Mouse (Mus musculus) embryonic facial prominence, embryonic 11.5 days (tissue): ENCODE data around the gene Cryzl1. TPM values are rescaled to one million over a fixed set of nuclear protein-coding genes. Genes with fewer than 3 reads are reported as not detected.

Source experiments
- ATAC-seq: fragments of 200-750 bp; cut with Nextera tagmentation; replicated peaks from 2 replicates; pipeline ENCODE4 v1.8.0; 2017; ENCODE audit warnings: low read depth; ENCODE audit not compliant: insufficient number of reproducible peaks, low FRiP score, low TSS enrichment
- DNase-seq: peaks from one replicate; pipeline ENCODE4 v3.0.0-alpha.2; 2015; ENCODE audit warnings: low spot score
- H3K27ac ChIP-seq: fragments of 300-500 bp; sonication (generic); replicated peaks from 2 replicates; pipeline ENCODE4 v1.5.1; 2014; ENCODE audit warnings: mild to moderate bottlenecking, low read depth, low read length, control low read depth
- H3K27me3 ChIP-seq: fragments of 300-500 bp; sonication (generic); 2 replicates; pipeline ENCODE4 v1.6.1; 2014; ENCODE audit warnings: mild to moderate bottlenecking, low read length, moderate library complexity, mixed read lengths; ENCODE audit not compliant: control insufficient read depth, insufficient read depth
- H3K36me3 ChIP-seq: fragments of 300-500 bp; sonication (generic); replicated peaks from 2 replicates; pipeline ENCODE4 v1.6.1; 2014; ENCODE audit warnings: low read depth, mild to moderate bottlenecking, low read length, moderate library complexity, mixed read lengths; ENCODE audit not compliant: control insufficient read depth, insufficient read depth
- H3K4me1 ChIP-seq: fragments of 300-500 bp; sonication (generic); 2 replicates; pipeline ENCODE4 v1.6.1; 2014; ENCODE audit warnings: low read length, mixed read lengths; ENCODE audit not compliant: control insufficient read depth, insufficient read depth
- H3K4me2 ChIP-seq: fragments of 300-500 bp; sonication (generic); 2 replicates; pipeline ENCODE4 v1.6.1; 2014; ENCODE audit warnings: low read depth, mild to moderate bottlenecking, control low read depth, low read length, moderate library complexity
- H3K4me3 ChIP-seq: fragments of 300-500 bp; sonication (generic); 2 replicates; pipeline ENCODE4 v1.5.1; 2014; ENCODE audit warnings: low read depth, low read length, control low read depth
- H3K9ac ChIP-seq: fragments of 300-500 bp; sonication (generic); replicated peaks from 2 replicates; pipeline ENCODE4 v1.6.1; 2014; ENCODE audit warnings: mild to moderate bottlenecking, control low read depth, low read length
- H3K9me3 ChIP-seq: fragments of 300-500 bp; sonication (generic); replicated peaks from 2 replicates; pipeline ENCODE4 v1.6.1; 2016; ENCODE audit warnings: mild to moderate bottlenecking, low read length, inconsistent platforms, mixed read lengths; ENCODE audit not compliant: control insufficient read depth
- WGBS: fragments of 180-500 bp; shearing (Covaris S2); extraction: QIAGEN DNeasy Blood & Tissue Kit; methylation state at CpG from one replicate; pipeline ENCODE4 v1.1.7; 2014; 5-methylcytosine and 5-hydroxymethylcytosine counted together
- polyA plus RNA-seq: library from polyadenylated mRNA; unstranded; fragments of >200 nt; fragmentation: Nextera tagmentation; extraction: Ambion mirVana; gene quantifications from 2 replicates; pipeline ENCODE4 v1.2.1, GENCODE M21; 2014

Gene Cryzl1
- polyA plus RNA-seq, 1 experiment from 2014 or later = 66.7 TPM

- no peak overlapping the region for H3K4me3 ChIP-seq
- no peak for ATAC-seq
- no peaks in the 10 kb centered on the region for H3K9me3 ChIP-seq
- H3K27ac ChIP-seq = no peak overlapping the region
- H3K4me2 ChIP-seq = no peak overlapping the region
- no peaks in the 10 kb centered on the region for H3K27me3 ChIP-seq
- DNase-seq = no peak
- H3K36me3 ChIP-seq = peaks cover 15% of the 10 kb centered on the region
- 91% methylated on average over 5 of the region's 5 CpGs for WGBS
- no peaks in the 10 kb centered on the region for H3K4me1 ChIP-seq
- no peak overlapping the region for H3K9ac ChIP-seq
These were observed 50.4 kb downstream of the Cryzl1 start for GRCm38 (mm10) chr16:91678147-91678911.

GRCm38 (mm10) chr16:91674500-91674899 lies 54.3 kb downstream of the Cryzl1 start:
- 84% methylated on average over 4 of the region's 4 CpGs for WGBS
- DNase-seq (no peak), ATAC-seq (no peak)
- no peak overlapping the region for H3K4me3 ChIP-seq
- no peaks in the 10 kb centered on the region for H3K9me3 ChIP-seq
- no peaks in the 10 kb centered on the region for H3K4me1 ChIP-seq
- H3K27ac ChIP-seq = no peak overlapping the region
- H3K4me2 ChIP-seq = no peak overlapping the region
- no peaks in the 10 kb centered on the region for H3K27me3 ChIP-seq
- peaks cover 26% of the 10 kb centered on the region for H3K36me3 ChIP-seq
- no peak overlapping the region for H3K9ac ChIP-seq

DNA sequence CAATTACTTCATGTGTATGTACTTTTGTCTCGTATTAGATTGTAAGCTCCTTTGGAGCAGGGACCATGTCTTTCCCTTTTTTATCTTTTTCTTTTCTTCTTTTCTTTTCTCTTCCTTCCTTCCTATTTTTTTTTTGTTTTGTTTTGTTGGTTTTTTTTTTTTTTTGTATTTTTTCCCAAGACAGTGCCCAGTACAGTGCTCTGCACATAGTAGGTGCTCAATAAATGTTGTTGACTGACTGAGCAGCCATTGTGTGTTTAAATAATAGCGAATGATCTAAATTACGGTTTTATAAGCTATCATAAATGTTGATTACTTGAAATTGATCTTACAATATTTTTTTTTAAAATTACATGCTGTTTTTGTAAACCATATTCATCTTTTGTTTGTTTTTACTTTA lies 65.0 kb downstream of the Cryzl1 start:
- Histone ChIP-seq H3K9ac (no peak overlapping the region), H3K27ac (no peak overlapping the region), H3K4me2 (no peak overlapping the region), H3K4me1 (no peaks in the 10 kb centered on the region), H3K27me3 (no peaks in the 10 kb centered on the region), H3K4me3 (no peak overlapping the region), H3K9me3 (no peaks in the 10 kb centered on the region), H3K36me3 (peaks cover 32% of the 10 kb centered on the region)
- DNase-seq = no peak
- ATAC-seq = no peak
- 94% methylated on average over 3 of the region's 3 CpGs for WGBS

DNA sequence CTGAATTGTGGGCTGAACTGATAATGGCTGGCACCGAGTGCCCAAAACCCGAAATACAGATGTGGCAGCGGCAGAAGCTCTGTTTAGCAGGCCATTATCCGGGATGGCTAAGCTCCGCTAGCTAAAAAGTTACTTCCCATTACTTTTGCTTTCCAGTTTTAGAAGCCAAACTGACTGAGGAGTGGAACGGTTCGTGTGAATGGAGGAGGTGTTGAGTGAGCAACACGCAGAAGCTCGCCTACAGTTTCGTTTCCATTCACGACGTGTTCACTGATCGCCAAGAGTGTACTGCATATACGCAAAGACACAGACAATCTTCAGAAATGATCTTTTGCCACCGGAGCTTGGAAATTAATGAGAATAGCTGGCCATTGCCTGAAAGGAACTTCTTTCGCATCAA lies 66.4 kb downstream of the Cryzl1 start:
- Histone ChIP-seq H3K9ac (no peak overlapping the region), H3K4me1 (no peaks in the 10 kb centered on the region), H3K4me3 (no peak overlapping the region), H3K27ac (no peak overlapping the region), H3K4me2 (no peak overlapping the region), H3K27me3 (no peaks in the 10 kb centered on the region), H3K36me3 (peaks cover 47% of the 10 kb centered on the region), H3K9me3 (no peaks in the 10 kb centered on the region)
- DNase-seq = no peak
- 96% methylated on average over 16 of the region's 16 CpGs for WGBS
- ATAC-seq = no peak

GRCm38 (mm10) chr16:91661397-91661796 lies 67.4 kb downstream of the Cryzl1 start:
- Histone ChIP-seq H3K36me3 (peaks cover 55% of the 10 kb centered on the region), H3K4me1 (no peaks in the 10 kb centered on the region), H3K9me3 (no peaks in the 10 kb centered on the region), H3K9ac (no peak overlapping the region), H3K4me3 (no peak overlapping the region), H3K4me2 (no peak overlapping the region), H3K27ac (no peak overlapping the region), H3K27me3 (no peaks in the 10 kb centered on the region)
- DNase-seq (no peak), ATAC-seq (no peak)
- WGBS = 76% methylated on average over 1 of the region's 1 CpGs

GRCm38 (mm10) chr16:91659798-91660197 lies 69.0 kb downstream of the Cryzl1 start:
- no peak overlapping the region for H3K9ac ChIP-seq
- H3K4me3 ChIP-seq = no peak overlapping the region
- no peak overlapping the region for H3K4me2 ChIP-seq
- WGBS = 96% methylated on average over 20 of the region's 20 CpGs
- H3K9me3 ChIP-seq = no peaks in the 10 kb centered on the region
- no peaks in the 10 kb centered on the region for H3K27me3 ChIP-seq
- H3K4me1 ChIP-seq = no peaks in the 10 kb centered on the region
- peaks cover 62% of the 10 kb centered on the region for H3K36me3 ChIP-seq
- no peak overlapping the region for H3K27ac ChIP-seq
- ATAC-seq = no peak
- DNase-seq = no peak

- H3K27me3 ChIP-seq = no peaks in the 10 kb centered on the region
- H3K27ac ChIP-seq = no peak overlapping the region
- 97% methylated on average over 5 of the region's 5 CpGs for WGBS
- H3K4me1 ChIP-seq = no peaks in the 10 kb centered on the region
- no peak overlapping the region for H3K4me3 ChIP-seq
- ATAC-seq (no peak), DNase-seq (no peak)
- no peak overlapping the region for H3K9ac ChIP-seq
- H3K9me3 ChIP-seq = no peaks in the 10 kb centered on the region
- H3K36me3 ChIP-seq = peaks cover 61% of the 10 kb centered on the region
- H3K4me2 ChIP-seq = no peak overlapping the region
These were observed 70.3 kb downstream of the Cryzl1 start for GRCm38 (mm10) chr16:91658471-91658870.

- Histone ChIP-seq H3K4me2 (no peak overlapping the region), H3K9ac (no peak overlapping the region), H3K4me1 (no peaks in the 10 kb centered on the region), H3K36me3 (peaks cover 61% of the 10 kb centered on the region), H3K27me3 (no peaks in the 10 kb centered on the region), H3K9me3 (no peaks in the 10 kb centered on the region), H3K27ac (no peak overlapping the region), H3K4me3 (no peak overlapping the region)
- DNase-seq (no peak), ATAC-seq (no peak)
- WGBS = 99% methylated on average over 17 of the region's 17 CpGs
These were observed 71.5 kb downstream of the Cryzl1 start for GRCm38 (mm10) chr16:91657285-91657684.
